Mouse (Mus musculus): ENCODE results near the gene Chrm1.

- peak; percentile 99 for TF ChIP-seq POLR2A (IDR thresholded peaks at IDR 0.05; ENCODE audit: borderline replicate concordance, control insufficient read depth, low read depth, low read length)
- peak; percentile 92 for TF ChIP-seq CTCF (IDR thresholded peaks at IDR 0.05; ENCODE audit: control insufficient read depth, insufficient read depth, low read length)
Measured at GRCm38 (mm10) chr19:8713306-8713996, 49.9 kb downstream of the Chrm1 start.
